In genomic region chr2:93976436-93977252, GRCm38 (mm10) we compare ENCODE assay signal across 8 mouse cellular contexts. TPM values are rescaled to one million over a fixed set of nuclear protein-coding genes. Genes with fewer than 3 reads are reported as not detected.
DNase-seq lines count a peak whose midpoint lies in the region; ATAC-seq and TF ChIP-seq lines count a peak whose summit lies in the region.

No protein-coding gene starts in this region.

- peaks cover 11 to 38% of the 10 kb centered on the region in 2 experiments for H3K36me3 ChIP-seq in CH12.LX (replicated peaks in 1 of 2; ENCODE audit: control insufficient read depth in 1 of 2, insufficient read depth in 1 of 2, low read length in 1 of 2)
- peaks cover 27% of the 10 kb centered on the region for H3K36me3 ChIP-seq in forebrain, embryonic 14.5 days (ENCODE audit: control insufficient read depth, insufficient read depth, low read length)

- in situ Hi-C loops in CH12.LX (cut with MboI; ENCODE audit: low pct_ligation_motif_present, low pct_unique_long_range_greater_than_20kb, low sequenced_read_pairs): no loop called here

- dilution Hi-C loops in CH12.LX (cut with MboI; ENCODE audit: extremely low pct_ligation_motif_present, extremely low pct_unique_long_range_greater_than_20kb, low sequenced_read_pairs): no loop called here

- no peaks in the 10 kb centered on the region for H3K79me2 ChIP-seq in CH12.LX (replicated peaks; ENCODE audit: control insufficient read depth, extremely low read depth, insufficient read depth, poor library complexity, severe bottlenecking)

- no peak overlapping the region for H3K27ac ChIP-seq in CH12.LX (ENCODE audit: insufficient read depth, low read depth)
- no peak overlapping the region for H3K27ac ChIP-seq in brown adipose tissue, adult 24 weeks (replicated peaks; ENCODE audit: low read depth, low read length)
- peak overlapping the region; percentile 46 for H3K27ac ChIP-seq in forebrain, embryonic 14.5 days (ENCODE audit: low read depth, low read length)

- DNase-seq in CH12.LX (ENCODE audit: extremely low read depth): peak; percentile 38
- peak; percentile 73 for DNase-seq in forebrain, embryonic 14.5 days (ENCODE audit: low spot score)
- DNase-seq in layer of hippocampus, adult 9-11 months: peak; percentile 78
- DNase-seq in lung, postnatal 14 days: peak; percentile 57
- DNase-seq in retina, embryonic 14.5 days (ENCODE audit: low spot score): peak; percentile 71
- DNase-seq in thymus, postnatal 36 days: peak; percentile 40 to 53

- H3K27me3 ChIP-seq in CH12.LX (replicated peaks): no peaks in the 10 kb centered on the region
- no peaks in the 10 kb centered on the region for H3K27me3 ChIP-seq in forebrain, embryonic 14.5 days (replicated peaks; ENCODE audit: control insufficient read depth, insufficient read depth, low read length)

- no peak; the same call in 1 of the 2 replicates for TF ChIP-seq RAD21 in CH12.LX (IDR thresholded peaks at IDR 0.05; ENCODE audit: low read depth, low read length)

- H3K4me3 ChIP-seq in CH12.LX (replicated peaks in 1 of 3; ENCODE audit: low read depth in 2 of 3, low read length in 2 of 3, poor library complexity in 1 of 3): peak overlapping the region; percentile 16 to 35 (median 27)
- peak overlapping the region; percentile 27 for H3K4me3 ChIP-seq in brown adipose tissue, adult 24 weeks (ENCODE audit: insufficient read depth, low read depth, low read length)
- H3K4me3 ChIP-seq in forebrain, embryonic 14.5 days (ENCODE audit: low read depth, low read length): peak overlapping the region; percentile 33

- TF ChIP-seq CTCF in CH12.LX (conservative IDR thresholded peaks at IDR 0.05 in 1 of 2, IDR thresholded peaks at IDR 0.05 in 1 of 2; ENCODE audit: low read depth in 2 of 2, low read length in 2 of 2): peak in 1 of 2 experiments; percentile 46; a peak in 2 of 4 replicates

- H3K9me3 ChIP-seq in CH12.LX (replicated peaks; ENCODE audit: low read length): no peaks in the 10 kb centered on the region
- H3K9me3 ChIP-seq in forebrain, embryonic 14.5 days (replicated peaks; ENCODE audit: control insufficient read depth, low read length): no peaks in the 10 kb centered on the region

- TF ChIP-seq POLR2A in CH12.LX (IDR thresholded peaks at IDR 0.05; ENCODE audit: low read depth, low read length): no peak

- TF ChIP-seq EP300 in CH12.LX (IDR thresholded peaks at IDR 0.05; ENCODE audit: low read length): no peak

- no peak overlapping the region for H3K9ac ChIP-seq in CH12.LX (ENCODE audit: insufficient read depth, low read depth)
- H3K9ac ChIP-seq in forebrain, embryonic 14.5 days (ENCODE audit: low read length): peak overlapping the region; percentile 70

- WGBS in forebrain, embryonic 14.5 days: 1% methylated on average over 37 of the region's 37 CpGs

- peaks cover 13 to 26% of the 10 kb centered on the region in 2 experiments for H3K4me1 ChIP-seq in CH12.LX (ENCODE audit: control insufficient read depth in 1 of 2, insufficient read depth in 2 of 2)
- H3K4me1 ChIP-seq in brown adipose tissue, adult 24 weeks (ENCODE audit: control insufficient read depth, insufficient read depth, insufficient read length, low read length): peaks cover 2% of the 10 kb centered on the region; the same call in 1 of the 2 replicates
- peaks cover 15% of the 10 kb centered on the region for H3K4me1 ChIP-seq in forebrain, embryonic 14.5 days (ENCODE audit: control insufficient read depth, insufficient read depth, low read length)

- peak overlapping the region; percentile 19; the same call in 1 of the 2 replicates for H3K4me2 ChIP-seq in CH12.LX (ENCODE audit: insufficient read depth, low read depth, poor library complexity, severe bottlenecking)
- peak overlapping the region; percentile 85 for H3K4me2 ChIP-seq in forebrain, embryonic 14.5 days (ENCODE audit: low read length)

- peak; percentile 79 for ATAC-seq in forebrain, embryonic 14.5 days
- ATAC-seq in hematopoietic stem cell, adult 5-6 weeks (replicated peaks in 1 of 2; ENCODE audit: insufficient read depth in 1 of 2, low FRiP score in 2 of 2, low TSS enrichment in 1 of 2, low read depth in 1 of 2, poor library complexity in 2 of 2, severe bottlenecking in 2 of 2): peak; percentile 91 to 95

TF ChIP-seq in CH12.LX, 34 proteins besides CTCF, POLR2A, EP300 and RAD21:
- TF ChIP-seq ETS1 (conservative IDR thresholded peaks at IDR 0.05; ENCODE audit: low read depth, low read length) (peak; percentile 9; the same call in 1 of the 2 replicates), KAT2A (IDR thresholded peaks at IDR 0.05; ENCODE audit: insufficient replicate concordance, low read length) (no peak), SIN3A (IDR thresholded peaks at IDR 0.05; ENCODE audit: low read length) (no peak), JUN (IDR thresholded peaks at IDR 0.05; ENCODE audit: insufficient read depth, low read depth, low read length) (0 out of 2 replicates have a peak, but pooled peaks have one; percentile 7)

RNA-seq across cellular contexts. Expression of gene Gm27027, which starts 19.5 kb away (rescaled TPM):
- not detected in 2 replicates for total RNA-seq in CH12.LX (2012; rRNA removed)
- not detected in 2 replicates for total RNA-seq in CH12.LX (2014; rRNA removed)
- polyA plus RNA-seq in CH12.LX (2012; ENCODE audit: insufficient read length, low read depth): not detected in 2 replicates
- not detected in 2 replicates for polyA plus RNA-seq in brown adipose tissue, adult 24 weeks (2012; ENCODE audit: insufficient read depth, insufficient read length, missing spikeins)
- not detected in 2 replicates for polyA plus RNA-seq in forebrain, embryonic 14.5 days (2014; fragmentation: Nextera tagmentation; extraction: Ambion mirVana)
- total RNA-seq in hematopoietic stem cell, adult 5-6 weeks (2017): not detected in 2 replicates

RNA-seq across cellular contexts. Expression of gene Gm13889, which starts 19.6 kb away (rescaled TPM):
- total RNA-seq in CH12.LX (2012; rRNA removed): not detected in 2 replicates
- not detected in 2 replicates for total RNA-seq in CH12.LX (2014; rRNA removed)
- not detected in 2 replicates for polyA plus RNA-seq in CH12.LX (2012; ENCODE audit: insufficient read length, low read depth)
- polyA plus RNA-seq in brown adipose tissue, adult 24 weeks (2012; ENCODE audit: insufficient read depth, insufficient read length, missing spikeins): 0.92 and 0.99 TPM in 2 replicates
- 23.9 and 28.6 TPM in 2 replicates for polyA plus RNA-seq in forebrain, embryonic 14.5 days (2014; fragmentation: Nextera tagmentation; extraction: Ambion mirVana)
- not detected in 2 replicates for total RNA-seq in hematopoietic stem cell, adult 5-6 weeks (2017)

RNA-seq across cellular contexts. Expression of gene Alkbh3, which starts 34.0 kb away (rescaled TPM):
- total RNA-seq in CH12.LX (2012; rRNA removed) (57.9 and 60.5 TPM in 2 replicates), CH12.LX (2014; rRNA removed) (53.3 and 55.4 TPM in 2 replicates)
- polyA plus RNA-seq in CH12.LX (2012; ENCODE audit: insufficient read length, low read depth): 62.9 and 69.5 TPM in 2 replicates
- 84.9 and 87.3 TPM in 2 replicates for polyA plus RNA-seq in brown adipose tissue, adult 24 weeks (2012; ENCODE audit: insufficient read depth, insufficient read length, missing spikeins)
- polyA plus RNA-seq in forebrain, embryonic 14.5 days (2014; fragmentation: Nextera tagmentation; extraction: Ambion mirVana): 47.5 and 52.2 TPM in 2 replicates
- 29.3 and 39.2 TPM in 2 replicates for total RNA-seq in hematopoietic stem cell, adult 5-6 weeks (2017)

Comparison
In these comparisons a context has a peak if more than half of its experiments do, and no peak if none do; other contexts are left out.
1. RNA of gene Gm13889, which starts 19.6 kb away (polyA plus RNA-seq): 23.9 to 28.6 TPM in forebrain, embryonic 14.5 days; 0.92 to 0.99 TPM in brown adipose tissue, adult 24 weeks and not detected in CH12.LX; every median in the first group is over 10 times any median in the second.
2. Peak in every context shown above with its lines, with median percentiles within 50 percentile points of each other: DNase-seq and H3K4me3 ChIP-seq.